9 mouse cellular contexts compared by ENCODE assay signal in the genomic region with DNA sequence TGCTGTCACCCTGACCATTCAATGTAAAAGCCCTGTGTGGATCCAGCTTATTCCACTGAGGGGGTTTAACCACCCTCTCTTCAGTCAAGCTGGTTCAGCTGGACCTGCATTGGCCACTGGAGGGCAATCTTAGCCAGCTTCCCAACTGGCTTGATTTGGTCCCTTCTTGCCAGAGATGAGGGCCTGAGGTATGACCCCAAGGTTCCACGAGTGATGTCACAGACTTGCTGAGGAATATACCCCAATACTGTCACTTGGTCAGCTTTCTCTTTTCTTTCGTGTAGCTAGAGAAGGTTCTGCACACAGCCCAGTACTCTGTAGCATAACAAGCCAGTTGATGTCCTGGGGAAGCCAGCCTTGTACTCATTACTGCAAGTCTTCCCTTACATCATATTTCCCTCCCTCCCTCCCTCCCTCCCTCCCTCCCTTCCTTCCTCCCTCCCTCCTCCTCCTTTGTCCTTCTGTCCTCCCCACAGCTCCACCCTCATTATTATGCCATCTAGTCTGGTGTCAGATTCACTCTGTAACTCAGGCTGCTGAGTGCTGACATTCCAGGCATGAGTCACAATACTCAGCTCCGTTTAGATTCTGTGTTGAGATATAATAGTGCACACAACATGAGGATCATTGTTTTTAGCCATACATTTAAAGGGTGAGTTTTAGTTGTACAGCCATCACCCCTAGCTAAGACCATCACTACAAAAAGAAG. TPM values are rescaled to one million over a fixed set of nuclear protein-coding genes. Genes with fewer than 3 reads are reported as not detected.
DNase-seq lines count a peak whose midpoint lies in the region; ATAC-seq and TF ChIP-seq lines count a peak whose summit lies in the region.
"Had no signal": no experiment of that assay in that cellular context is flagged by ENCODE, and none has a peak within 500 bp of the region (broad histone marks: within the 10 kb centered on the region; RNA-seq: fewer than 3 reads in every experiment).

No protein-coding gene starts in this region.

- H3K9ac ChIP-seq in intestine, postnatal 0 days (ENCODE audit: low read depth, low read length): no peak overlapping the region
- H3K9ac ChIP-seq in intestine, embryonic 15.5 days: no peak overlapping the region
- no peak overlapping the region for H3K9ac ChIP-seq in forebrain, embryonic 13.5 days
- H3K9ac ChIP-seq in kidney, embryonic 15.5 days: no peak overlapping the region

- H3K9me3 ChIP-seq in intestine, postnatal 0 days (ENCODE audit: control insufficient read depth): no peaks in the 10 kb centered on the region
- H3K9me3 ChIP-seq in intestine, embryonic 15.5 days: no peaks in the 10 kb centered on the region
- H3K9me3 ChIP-seq in forebrain, embryonic 13.5 days (replicated peaks): no peaks in the 10 kb centered on the region
- H3K9me3 ChIP-seq in kidney, embryonic 15.5 days (replicated peaks): no peaks in the 10 kb centered on the region
- H3K9me3 ChIP-seq: megakaryocyte, embryonic 14.5 days had no signal

- no peaks in the 10 kb centered on the region for H3K36me3 ChIP-seq in intestine, postnatal 0 days (ENCODE audit: control insufficient read depth, insufficient read depth)
- H3K36me3 ChIP-seq in intestine, embryonic 15.5 days: no peaks in the 10 kb centered on the region
- no peaks in the 10 kb centered on the region for H3K36me3 ChIP-seq in forebrain, embryonic 13.5 days (ENCODE audit: poor library complexity, severe bottlenecking)
- no peaks in the 10 kb centered on the region for H3K36me3 ChIP-seq in kidney, embryonic 15.5 days

- H3K4me3 ChIP-seq in intestine, postnatal 0 days (ENCODE audit: low read depth, low read length): no peak overlapping the region
- no peak overlapping the region for H3K4me3 ChIP-seq in intestine, embryonic 15.5 days (replicated peaks)
- H3K4me3 ChIP-seq in bone marrow macrophage, adult 2 months (ENCODE audit: insufficient read depth, low read length): no peak overlapping the region
- H3K4me3 ChIP-seq in forebrain, embryonic 13.5 days: no peak overlapping the region
- no peak overlapping the region for H3K4me3 ChIP-seq in kidney, embryonic 15.5 days (replicated peaks)
- no peak overlapping the region for H3K4me3 ChIP-seq in olfactory bulb, adult 2 months (ENCODE audit: insufficient read depth, low read depth, low read length)
- H3K4me3 ChIP-seq: megakaryocyte, embryonic 14.5 days had no signal

- no peak for TF ChIP-seq POLR2A in bone marrow macrophage, adult 2 months (IDR thresholded peaks at IDR 0.05; ENCODE audit: borderline replicate concordance, low read depth, low read length)
- no peak for TF ChIP-seq POLR2A in olfactory bulb, adult 2 months (IDR thresholded peaks at IDR 0.05; ENCODE audit: insufficient read depth, low read depth, low read length)

- DNase-seq in lung, adult 18-20 months: peak; percentile 33 to 40
- no peak for DNase-seq in T-cell, adult 2 months (ENCODE audit: low spot score)

- no peak for ATAC-seq in intestine, postnatal 0 days
- no peak for ATAC-seq in intestine, embryonic 15.5 days
- peak; percentile 76 for ATAC-seq in forebrain, embryonic 13.5 days
- 0 out of 2 replicates have a peak, but pooled peaks have one; percentile 50 for ATAC-seq in kidney, embryonic 15.5 days (replicated peaks; ENCODE audit: low FRiP score)

- H3K27ac ChIP-seq in intestine, postnatal 0 days (ENCODE audit: low read depth, low read length): no peak overlapping the region
- H3K27ac ChIP-seq in intestine, embryonic 15.5 days: no peak overlapping the region
- H3K27ac ChIP-seq in bone marrow macrophage, adult 2 months (ENCODE audit: insufficient read depth, low read depth, low read length): no peak overlapping the region
- no peak overlapping the region for H3K27ac ChIP-seq in forebrain, embryonic 13.5 days
- H3K27ac ChIP-seq in kidney, embryonic 15.5 days: no peak overlapping the region
- no peak overlapping the region for H3K27ac ChIP-seq in olfactory bulb, adult 2 months (ENCODE audit: insufficient read depth, low read depth, low read length)

- peak; percentile 90 for TF ChIP-seq CTCF in intestine, postnatal 0 days (IDR thresholded peaks at IDR 0.05; ENCODE audit: low read depth)
- TF ChIP-seq CTCF in bone marrow macrophage, adult 2 months (IDR thresholded peaks at IDR 0.05; ENCODE audit: low read depth, low read length): peak; percentile 86
- peak; percentile 52 for TF ChIP-seq CTCF in olfactory bulb, adult 2 months (IDR thresholded peaks at IDR 0.05; ENCODE audit: insufficient read depth, low read depth, low read length)

- H3K27me3 ChIP-seq in intestine, postnatal 0 days (replicated peaks; ENCODE audit: control insufficient read depth, insufficient read depth, low read length): no peaks in the 10 kb centered on the region
- H3K27me3 ChIP-seq in intestine, embryonic 15.5 days (replicated peaks): no peaks in the 10 kb centered on the region
- H3K27me3 ChIP-seq in forebrain, embryonic 13.5 days: peaks cover 9% of the 10 kb centered on the region
- H3K27me3 ChIP-seq in kidney, embryonic 15.5 days: 0 out of 2 replicates have a peak, but pooled peaks cover 3% of the 10 kb centered on the region

- H3K4me2 ChIP-seq in intestine, postnatal 0 days (replicated peaks; ENCODE audit: low read depth): no peak overlapping the region
- H3K4me2 ChIP-seq in intestine, embryonic 15.5 days (replicated peaks): no peak overlapping the region
- no peak overlapping the region for H3K4me2 ChIP-seq in forebrain, embryonic 13.5 days
- no peak overlapping the region for H3K4me2 ChIP-seq in kidney, embryonic 15.5 days

- WGBS in intestine, postnatal 0 days: 24% methylated on average over 3 of the region's 3 CpGs
- 17% methylated on average over 3 of the region's 3 CpGs for WGBS in intestine, embryonic 15.5 days
- WGBS in forebrain, embryonic 13.5 days: 19% methylated on average over 3 of the region's 3 CpGs
- WGBS in kidney, embryonic 15.5 days: 20% methylated on average over 3 of the region's 3 CpGs
- WGBS in olfactory bulb, adult 2 months: 20% methylated on average over 3 of the region's 3 CpGs

- no peaks in the 10 kb centered on the region for H3K4me1 ChIP-seq in intestine, postnatal 0 days (replicated peaks; ENCODE audit: control insufficient read depth, insufficient read depth, low read length)
- 0 out of 2 replicates have a peak, but pooled peaks cover 11% of the 10 kb centered on the region for H3K4me1 ChIP-seq in intestine, embryonic 15.5 days (replicated peaks)
- peaks cover 25% of the 10 kb centered on the region for H3K4me1 ChIP-seq in bone marrow macrophage, adult 2 months (ENCODE audit: control insufficient read depth, insufficient read depth, low read length)
- 0 out of 2 replicates have a peak, but pooled peaks cover 6% of the 10 kb centered on the region for H3K4me1 ChIP-seq in forebrain, embryonic 13.5 days
- peaks cover 21% of the 10 kb centered on the region for H3K4me1 ChIP-seq in kidney, embryonic 15.5 days
- peaks cover 24% of the 10 kb centered on the region for H3K4me1 ChIP-seq in olfactory bulb, adult 2 months (ENCODE audit: control insufficient read depth, insufficient read depth, low read length)

RNA-seq across cellular contexts. Expression of gene Capn8, which starts 4.3 kb away (rescaled TPM):
- 1.0 and 1.4 TPM in 2 replicates for polyA plus RNA-seq in intestine, postnatal 0 days (2015; fragmentation: Nextera tagmentation; extraction: Ambion mirVana)
- 2.5 and 3.3 TPM in 2 replicates for polyA plus RNA-seq in intestine, embryonic 15.5 days (2015; fragmentation: Nextera tagmentation; extraction: Ambion mirVana)
- polyA plus RNA-seq in bone marrow macrophage, adult 2 months (2012; ENCODE audit: insufficient read depth, insufficient read length, missing spikeins): not detected in 2 replicates
- polyA plus RNA-seq in forebrain, embryonic 13.5 days (2015; fragmentation: Nextera tagmentation; extraction: Ambion mirVana): 0.10 and 0.16 TPM in 2 replicates
- polyA plus RNA-seq in kidney, embryonic 15.5 days (2015; fragmentation: Nextera tagmentation; extraction: Ambion mirVana): 0.19 TPM in 1 of 2 replicates, not detected in the other
- polyA plus RNA-seq in olfactory bulb, adult 2 months (2012; ENCODE audit: insufficient read depth, insufficient read length, low replicate concordance, missing spikeins): not detected in 2 replicates

RNA-seq across cellular contexts. Expression of gene Capn2, which starts 43.1 kb away (rescaled TPM):
- 31.8 and 34.0 TPM in 2 replicates for polyA plus RNA-seq in intestine, postnatal 0 days (2015; fragmentation: Nextera tagmentation; extraction: Ambion mirVana)
- 85.5 and 95.1 TPM in 2 replicates for polyA plus RNA-seq in intestine, embryonic 15.5 days (2015; fragmentation: Nextera tagmentation; extraction: Ambion mirVana)
- 132 and 135 TPM in 2 replicates for polyA plus RNA-seq in bone marrow macrophage, adult 2 months (2012; ENCODE audit: insufficient read depth, insufficient read length, missing spikeins)
- polyA plus RNA-seq in forebrain, embryonic 13.5 days (2015; fragmentation: Nextera tagmentation; extraction: Ambion mirVana): 63.8 and 65.1 TPM in 2 replicates
- 119 and 126 TPM in 2 replicates for polyA plus RNA-seq in kidney, embryonic 15.5 days (2015; fragmentation: Nextera tagmentation; extraction: Ambion mirVana)
- not detected in 2 replicates for polyA plus RNA-seq in olfactory bulb, adult 2 months (2012; ENCODE audit: insufficient read depth, insufficient read length, low replicate concordance, missing spikeins)

Comparison
In these comparisons a context has a peak if more than half of its experiments do, and no peak if none do; other contexts are left out.
1. ATAC-seq: peak in forebrain, embryonic 13.5 days (single experiment) and kidney, embryonic 15.5 days (single experiment); none in intestine, postnatal 0 days (single experiment) and intestine, embryonic 15.5 days (single experiment).
2. Peak in every context shown above with its lines, with median percentiles within 50 percentile points of each other: CTCF ChIP-seq.